Mouse (Mus musculus) activated CD4-positive, CD25-positive, alpha-beta regulatory T cell, adult 4 months (primary cell): ENCODE data around the gene Spata22. TPM values are rescaled to one million over a fixed set of nuclear protein-coding genes. Genes with fewer than 3 reads are reported as not detected.
A peak's percentile ranks its signal among the peaks of the same experiment; 100 is the strongest.
"Not testable (repeated sequence)": the region's sequence is repeated elsewhere in the genome, so short reads cannot be mapped to it uniquely, and the experiment has no call there.

Experiments used
- ATAC-seq: one replicate; pipeline ENCODE4 v1.8.0; 2017
- polyA plus RNA-seq, 2 experiments: library from polyadenylated mRNA; unstranded; fragments of 100-300 nt; shearing (Covaris generic); gene quantifications; one replicate each; pipeline ENCODE4 v1.2.1; 2017

The Spata22 gene
- not detected for polyA plus RNA-seq

DNA sequence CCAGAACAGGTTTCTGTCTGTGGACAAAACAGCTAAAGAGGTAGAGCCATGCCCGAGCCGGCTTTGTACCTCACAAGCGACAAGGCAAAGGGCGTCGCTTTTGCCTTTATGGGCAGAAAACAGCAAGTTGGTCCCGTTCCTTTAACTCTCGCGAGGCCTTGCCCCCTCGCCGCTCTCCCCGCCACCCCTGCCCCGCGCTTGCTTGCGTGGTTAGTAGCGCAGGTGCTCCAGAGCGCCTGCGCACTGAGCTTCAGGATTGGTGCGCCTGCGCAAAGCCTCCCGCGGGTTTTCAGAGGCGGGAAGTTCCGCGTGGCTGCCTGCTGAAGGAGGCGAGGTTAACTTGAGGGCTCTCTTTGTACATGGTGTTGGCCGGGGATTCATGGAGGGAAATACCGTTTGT lies at the start of gene Spata22, which contains the start of the genes Aspa and Gm49340:
Gene Spata22 (plus strand): TSS at position 300 of the 400 bp plus-strand sequence.
Gene Aspa (minus strand): TSS at position 155 of the 400 bp plus-strand sequence.
Gene Gm49340 (plus strand): TSS at position 300 of the 400 bp plus-strand sequence.
- no peak for ATAC-seq

DNA sequence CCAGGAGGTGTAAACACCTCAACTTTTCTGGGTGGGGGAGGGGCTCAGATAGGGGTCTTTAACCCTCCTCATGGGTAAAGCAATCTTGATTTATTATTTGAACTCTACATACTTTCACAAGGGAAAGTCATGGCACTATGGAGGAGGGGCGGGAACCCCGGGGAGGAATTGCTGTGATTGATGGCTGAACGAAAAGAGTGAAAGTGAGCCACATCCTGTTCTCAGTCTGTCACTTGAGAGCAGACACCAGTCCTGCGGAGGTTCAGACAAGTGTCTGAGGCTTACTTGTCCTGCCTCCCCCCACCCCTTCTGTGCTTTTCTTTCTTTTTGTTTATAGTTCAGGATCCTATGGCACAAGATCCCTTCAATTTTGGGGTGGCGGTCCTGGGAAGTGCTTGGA lies 48.8 kb upstream of the Spata22 start:
- ATAC-seq = no peak

DNA sequence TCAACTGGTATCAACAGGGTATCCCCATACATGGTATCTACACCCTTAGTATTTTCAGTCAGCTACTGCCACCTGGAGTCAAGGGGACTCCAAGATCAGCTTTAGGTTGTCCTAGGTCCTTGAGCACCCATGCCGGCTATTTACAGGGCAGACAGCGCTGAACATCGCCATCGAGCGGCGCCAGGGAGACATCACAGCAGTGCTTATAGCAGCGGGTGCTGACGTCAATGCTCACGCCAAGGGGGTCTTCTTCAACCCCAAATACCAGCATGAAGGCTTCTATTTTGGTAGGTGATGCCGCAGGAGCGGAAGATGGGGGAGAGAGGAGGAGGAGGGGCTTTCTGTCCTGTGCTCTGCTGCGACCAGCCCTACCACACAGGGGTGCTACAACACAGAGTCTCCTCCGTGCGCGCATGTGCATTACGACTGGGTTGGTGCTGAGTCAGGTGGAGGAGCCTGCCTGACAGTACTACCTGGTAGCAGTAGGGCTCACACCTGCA lies 48.0 kb upstream of the Spata22 start:
- peak; percentile 66 for ATAC-seq

DNA sequence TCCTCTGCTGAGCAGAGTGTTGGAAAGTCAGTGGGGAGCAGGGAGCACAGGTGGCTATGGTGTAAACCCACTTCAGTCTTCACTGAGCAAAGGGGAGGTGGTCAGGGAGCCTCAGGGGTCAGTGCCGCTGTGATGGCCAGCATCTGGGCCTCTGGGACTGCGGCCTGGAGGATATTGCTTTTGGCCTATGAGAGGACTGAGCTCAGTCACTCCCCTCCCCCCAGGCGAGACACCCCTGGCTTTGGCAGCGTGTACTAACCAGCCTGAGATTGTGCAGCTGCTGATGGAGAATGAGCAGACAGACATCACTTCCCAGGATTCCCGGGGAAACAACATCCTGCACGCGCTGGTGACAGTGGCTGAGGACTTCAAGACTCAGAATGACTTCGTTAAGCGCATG lies 46.2 kb upstream of the Spata22 start:
- no peak for ATAC-seq

DNA sequence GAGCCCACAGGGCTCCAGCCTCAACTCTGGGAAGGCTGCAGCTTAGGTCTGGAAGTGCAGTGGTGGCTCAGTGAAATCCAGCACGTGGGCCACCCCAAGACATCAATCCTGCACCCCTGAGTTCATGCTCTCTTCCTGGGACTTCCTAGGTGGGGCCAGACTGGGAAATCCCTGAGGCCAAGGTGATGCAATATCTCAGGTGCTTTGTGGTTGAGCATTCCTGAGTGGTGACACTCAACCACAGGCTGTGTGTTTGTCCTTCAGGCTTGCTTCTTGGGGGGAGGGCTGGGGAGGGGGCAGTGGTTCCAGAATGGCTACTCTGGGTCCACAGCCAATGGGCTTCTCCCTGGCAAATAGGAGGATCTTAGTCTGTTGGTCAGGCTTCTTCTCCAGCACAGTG lies 45.6 kb upstream of the Spata22 start:
- no peak for ATAC-seq

DNA sequence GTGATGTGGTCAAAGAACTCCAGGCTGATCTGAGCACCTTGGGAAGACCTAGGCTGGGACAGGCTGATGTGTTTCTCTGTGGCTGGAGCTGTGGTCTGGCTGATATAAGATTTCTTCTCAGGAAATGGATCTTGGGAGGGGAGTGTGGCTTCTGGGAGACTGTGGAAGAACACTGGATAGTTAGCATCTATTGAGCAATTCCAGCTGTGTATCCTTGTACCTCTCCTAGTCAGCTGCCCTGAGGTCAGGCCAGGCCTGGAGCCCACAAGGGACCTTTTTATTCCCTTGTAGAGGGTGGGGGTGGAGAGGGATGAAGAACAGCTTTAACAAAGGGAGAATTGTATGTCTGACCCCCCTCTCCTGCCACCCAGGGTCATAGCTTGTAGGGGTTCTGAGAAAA lies 45.2 kb upstream of the Spata22 start:
- no peak for ATAC-seq

DNA sequence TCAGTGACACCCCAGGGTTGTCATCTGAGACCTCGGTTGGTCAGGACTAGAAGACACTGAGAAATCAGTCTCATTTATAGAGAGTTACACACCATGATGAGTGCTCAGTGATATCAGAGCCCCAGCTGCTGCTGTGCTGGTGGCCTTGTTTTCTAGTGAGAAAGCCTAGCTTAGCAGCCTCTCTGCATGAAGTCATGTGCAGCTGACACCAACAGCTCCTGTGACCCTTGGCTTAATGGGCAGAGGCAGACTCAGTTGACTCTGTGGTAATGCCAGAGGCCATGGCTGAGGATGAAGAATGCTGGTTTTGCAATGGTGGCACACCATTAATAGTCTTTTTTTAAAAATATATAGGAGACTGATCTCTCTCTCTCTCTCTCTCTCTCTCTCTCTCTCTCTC lies 39.9 kb upstream of the Spata22 start:
- ATAC-seq = no peak

DNA sequence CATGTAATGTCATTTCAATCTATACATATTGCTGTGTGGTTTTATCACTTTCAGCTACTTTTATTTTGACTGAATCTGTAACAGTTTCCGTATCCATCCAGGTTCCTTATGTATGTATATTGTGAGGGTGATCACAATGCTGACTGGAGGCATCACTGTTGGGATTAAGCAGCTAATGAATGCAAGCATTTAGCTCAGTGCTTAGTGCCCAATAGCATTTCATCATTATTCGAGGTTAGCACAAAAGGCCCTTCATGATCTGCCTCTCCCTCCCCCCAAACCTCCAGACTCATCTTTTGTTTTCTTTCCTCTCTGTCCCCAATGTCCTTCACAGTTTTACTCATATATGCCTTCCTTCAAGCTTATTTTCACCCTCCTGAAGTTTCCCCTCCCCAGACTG lies 26.4 kb upstream of the Spata22 start:
- no peak for ATAC-seq

DNA sequence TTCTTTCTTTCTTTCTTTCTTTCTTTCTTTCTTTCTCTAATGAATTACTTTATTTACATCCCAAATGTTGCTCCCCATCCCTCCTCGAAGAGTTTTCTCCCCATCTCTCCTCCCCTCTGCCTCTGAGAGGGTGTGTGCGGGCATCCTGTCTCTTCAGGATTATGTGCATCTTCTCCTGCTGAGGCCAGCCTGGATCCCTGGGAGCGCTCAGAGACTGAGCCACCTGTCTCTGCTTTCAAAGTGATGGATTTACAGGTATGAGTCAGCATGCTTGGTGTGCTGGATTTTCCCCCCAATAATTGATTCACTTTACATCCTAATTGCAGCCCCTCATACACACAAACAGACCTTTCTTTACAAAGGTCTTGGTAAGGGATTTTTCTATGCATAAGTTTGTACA lies 13.6 kb upstream of the Spata22 start:
- no peak for ATAC-seq

DNA sequence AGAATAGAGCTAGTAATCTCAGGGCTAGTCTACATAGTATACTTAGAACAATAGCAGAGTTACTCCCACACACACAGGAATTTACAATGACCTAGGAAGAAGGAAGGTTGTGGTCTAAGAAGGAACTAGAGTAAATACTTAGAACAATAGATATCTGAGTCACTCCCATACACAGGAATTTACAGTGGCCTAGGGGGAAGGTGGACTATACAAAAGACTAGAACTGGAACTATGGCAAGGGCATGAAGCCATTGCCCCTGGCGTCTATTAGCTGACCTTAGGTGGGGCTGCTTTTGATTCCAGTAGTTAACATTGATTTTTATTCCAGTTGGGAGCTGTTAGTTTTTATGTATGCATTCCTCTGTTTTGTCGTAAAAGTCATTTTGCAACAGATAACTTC lies 11.0 kb upstream of the Spata22 start:
- ATAC-seq = not testable (repeated sequence)

DNA sequence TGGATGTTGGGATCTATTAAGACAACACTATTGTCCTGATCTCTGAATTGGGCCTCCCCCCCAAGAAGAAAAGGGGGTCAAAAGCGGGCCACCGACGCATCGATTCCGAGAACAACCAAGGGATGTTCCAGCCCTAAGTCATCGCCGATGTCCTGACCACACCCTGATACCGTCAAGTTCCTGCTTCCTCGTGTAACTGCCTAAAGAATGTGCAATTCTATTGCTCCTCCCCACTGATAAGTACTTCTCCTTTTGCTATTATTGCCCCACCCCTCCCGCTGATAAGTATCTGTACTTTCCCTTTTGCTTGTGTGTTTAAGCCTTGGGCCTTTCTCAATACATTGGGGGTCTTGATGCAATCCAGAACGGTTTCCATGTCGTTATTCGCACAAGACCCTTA lies 8.5 kb upstream of the Spata22 start:
- not testable (repeated sequence) for ATAC-seq

DNA sequence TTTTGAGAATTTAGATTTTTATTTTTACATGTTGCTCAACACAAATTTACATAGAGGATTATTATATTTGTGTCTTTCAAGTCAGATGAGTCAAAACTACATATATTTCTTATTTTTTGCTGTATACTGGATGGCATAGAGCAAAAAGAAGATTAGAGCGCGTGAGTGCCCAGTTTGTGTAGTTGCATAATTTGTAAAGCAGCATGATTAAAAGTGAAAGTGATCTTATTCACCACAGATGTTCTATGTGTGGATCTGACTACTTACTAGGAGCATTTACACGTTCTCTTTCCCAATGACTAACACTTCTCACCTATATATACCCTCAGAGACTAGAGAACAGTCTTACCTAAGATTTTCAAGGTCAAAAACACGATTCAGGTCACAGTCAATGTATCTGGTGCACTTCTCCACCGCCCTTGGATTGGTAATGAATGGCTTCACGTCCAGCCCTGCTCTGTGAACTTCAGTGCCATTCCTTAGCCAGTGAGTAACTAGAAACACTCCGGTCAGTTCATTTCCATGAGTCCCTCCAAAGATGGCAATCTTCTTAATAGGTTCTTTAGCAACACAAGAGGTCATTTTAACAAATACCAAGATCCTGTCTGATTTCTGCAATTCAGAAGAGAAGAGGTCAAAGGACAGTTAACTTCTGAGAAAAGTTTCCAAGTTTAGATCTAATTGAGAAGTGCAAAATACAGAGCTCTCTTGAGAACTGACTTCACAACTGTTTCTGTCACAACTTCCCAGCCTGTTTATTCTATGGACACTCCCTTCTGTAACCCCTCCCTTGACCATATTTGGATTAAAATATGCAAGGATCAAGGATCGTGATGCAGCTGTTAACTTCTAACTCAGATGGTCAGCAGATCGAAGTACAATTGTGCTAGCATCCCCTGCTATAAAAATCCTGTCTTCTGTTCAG lies 5.4 kb upstream of the Spata22 start:
- ATAC-seq = no peak

DNA sequence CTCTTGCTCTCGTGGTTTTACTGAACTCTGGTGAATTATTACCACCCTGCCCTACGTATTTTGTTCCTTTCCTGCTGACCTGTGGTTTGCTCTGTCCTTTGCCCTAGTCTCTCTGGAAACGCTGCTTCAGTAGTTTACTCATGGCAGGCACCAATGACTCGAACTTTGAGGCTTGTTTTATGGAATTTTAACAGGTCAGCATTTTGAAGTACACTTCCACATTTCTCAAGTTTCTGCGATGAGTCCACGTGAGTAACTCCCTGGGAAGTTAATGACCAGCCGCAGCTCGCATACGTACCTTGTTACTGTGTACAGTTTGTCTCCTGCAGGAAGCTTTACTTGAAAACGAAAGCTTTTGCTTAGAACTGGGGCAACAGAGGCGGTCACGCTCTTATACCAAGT lies 3.1 kb upstream of the Spata22 start:
- no peak for ATAC-seq

DNA sequence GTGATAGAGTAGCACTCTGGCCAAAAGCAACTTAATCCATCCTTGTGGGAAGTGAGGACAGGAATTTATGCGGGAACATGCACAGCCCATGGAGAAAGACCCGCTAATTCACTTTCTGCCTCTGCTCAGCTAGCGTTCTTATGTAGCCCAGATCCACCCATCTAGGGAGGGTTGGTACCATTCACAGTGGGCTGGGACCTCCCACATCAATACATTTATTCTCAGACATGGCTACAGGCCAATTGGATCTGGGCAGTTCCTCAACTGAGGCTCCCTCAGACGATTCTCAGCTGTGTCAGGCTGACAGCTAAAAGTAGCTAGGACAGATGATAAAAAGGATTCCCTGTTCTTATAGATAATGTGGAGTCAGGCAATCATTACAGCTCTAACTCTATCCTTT lies 2.2 kb upstream of the Spata22 start:
- no peak for ATAC-seq

DNA sequence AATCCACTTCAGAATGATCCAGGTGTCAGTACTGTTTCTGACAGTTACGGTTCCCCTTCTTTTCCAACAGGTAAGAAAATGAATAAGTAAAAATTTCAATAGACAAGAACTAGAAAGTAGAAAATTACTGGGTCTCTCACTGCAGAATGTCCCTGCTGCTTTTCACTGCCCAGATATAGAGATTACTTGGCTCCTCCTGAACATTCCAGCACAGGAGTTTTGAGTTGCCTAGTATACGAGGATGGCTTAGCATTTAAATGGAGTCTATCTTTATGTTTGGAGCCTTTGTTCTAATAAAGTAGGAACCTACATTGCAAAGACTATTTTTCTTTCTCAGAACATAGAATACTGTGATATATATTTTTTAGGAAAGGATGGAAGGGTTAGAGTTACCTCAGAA lies 3.8 kb downstream of the Spata22 start:
- no peak for ATAC-seq

DNA sequence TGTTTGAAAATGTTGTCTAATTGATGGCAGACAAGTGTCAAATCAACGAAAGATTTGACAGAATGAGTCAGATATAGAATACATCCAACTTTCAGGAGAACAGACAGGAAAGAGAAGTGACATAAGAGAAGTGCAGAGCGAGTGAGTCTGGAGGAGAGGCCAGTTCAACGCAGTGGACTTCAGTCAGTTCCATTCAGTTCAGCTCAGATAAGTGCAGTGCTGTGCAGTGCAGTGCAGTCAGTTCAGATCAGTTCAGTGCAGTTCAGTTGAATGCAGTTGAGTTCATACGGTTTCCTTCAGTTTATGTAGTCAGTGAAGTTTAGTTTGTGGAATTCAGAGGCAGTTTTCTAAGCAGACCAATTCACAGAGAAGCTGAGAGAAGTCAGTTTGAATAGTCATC lies 7.4 kb downstream of the Spata22 start:
- no peak for ATAC-seq

DNA sequence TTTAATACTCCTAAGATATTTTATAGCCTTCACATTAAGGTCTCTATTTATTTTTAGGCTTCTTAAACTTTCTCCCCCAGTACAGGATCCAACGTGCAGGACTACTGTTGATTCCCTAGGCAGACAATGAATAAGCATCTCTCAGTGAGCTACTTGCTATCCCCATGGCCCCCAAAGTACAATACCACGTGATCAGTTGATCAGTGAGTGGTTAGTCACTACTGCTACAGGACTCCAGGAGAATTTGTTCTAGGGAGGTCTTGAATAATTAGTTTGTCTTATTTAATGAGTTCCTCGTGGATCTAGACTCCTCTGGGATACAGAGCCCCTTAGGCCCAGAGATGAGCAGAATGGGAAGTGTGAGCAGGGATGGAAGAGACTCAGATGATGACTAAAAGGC lies 20.9 kb downstream of the Spata22 start, which contains the start of gene Olfr20:
Gene Olfr20 (plus strand): TSS at position 301 of the 400 bp plus-strand sequence.
- no peak for ATAC-seq

DNA sequence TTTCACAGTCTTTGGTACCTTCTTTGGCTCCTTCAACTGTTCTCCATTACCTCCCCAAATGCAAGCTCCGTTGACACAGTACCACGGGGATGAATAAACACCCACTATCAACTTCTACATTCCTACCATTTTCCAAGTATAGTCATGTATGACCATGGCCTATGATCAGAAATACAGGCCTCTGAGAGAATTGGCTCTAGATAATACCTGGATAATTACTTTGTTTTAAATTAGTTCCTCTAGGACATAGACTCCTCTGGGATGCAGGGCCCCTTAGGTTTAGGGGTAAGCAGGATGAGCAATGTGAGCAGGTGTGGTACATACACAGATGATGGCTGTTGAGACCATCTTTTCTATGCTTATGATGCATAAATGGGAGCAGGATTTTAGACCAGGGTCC lies 41.4 kb downstream of the Spata22 start, which contains the start of gene Olfr376:
Gene Olfr376 (plus strand): TSS at position 301 of the 400 bp plus-strand sequence.
- ATAC-seq = no peak

DNA sequence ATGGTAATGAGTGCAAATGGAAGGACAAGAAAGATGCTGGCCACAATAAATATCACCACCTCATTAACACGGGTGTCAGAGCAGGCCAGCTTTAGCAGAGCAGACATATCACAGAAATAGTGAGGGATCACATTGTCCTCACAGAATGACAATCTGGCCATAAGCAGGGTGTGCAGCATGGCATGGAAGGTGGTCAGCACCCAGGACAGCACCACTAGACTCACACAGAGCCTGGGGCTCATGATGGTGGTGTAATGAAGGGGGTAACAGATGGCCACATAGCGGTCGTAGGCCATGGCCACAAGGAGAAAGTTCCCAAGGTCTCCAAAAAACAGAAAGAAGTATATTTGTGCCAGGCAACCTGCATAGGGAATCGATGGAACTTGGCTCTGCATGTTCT lies 65.8 kb downstream of the Spata22 start:
- ATAC-seq = no peak

Other genes with a start within 250 kb of the Spata22 start
- gene Itgae, start 239.2 kb upstream of the Spata22 start, polyA plus RNA-seq = 100 to 1,000 TPM in 1 of 2 experiments, 10 to 100 TPM in 1; 94.7 to 118 TPM
- gene Haspin, start 191.4 kb upstream of the Spata22 start, polyA plus RNA-seq = 1 to 10 TPM; 8.6 to 8.7 TPM
- gene P2rx5, start 169.3 kb upstream of the Spata22 start, polyA plus RNA-seq = under 1 TPM in 1 of 2 experiments, not detected in 1; 0.19 TPM
- 10 to 100 TPM; 50.2 to 65.2 TPM for gene Emc6, start 152.7 kb upstream of the Spata22 start, polyA plus RNA-seq
- 10 to 100 TPM; 20.6 to 28.4 TPM for gene Tax1bp3, start 152.7 kb upstream of the Spata22 start, polyA plus RNA-seq
- 1 to 10 TPM; 8.6 to 8.9 TPM for gene Ctns, start 130.7 kb upstream of the Spata22 start, polyA plus RNA-seq
- gene Shpk, start 130.3 kb upstream of the Spata22 start, polyA plus RNA-seq = 1 to 10 TPM; 2.7 to 2.8 TPM
- not detected for gene Trpv1, start 95.4 kb upstream of the Spata22 start, polyA plus RNA-seq
- gene Trpv3, start 62.4 kb upstream of the Spata22 start, polyA plus RNA-seq = under 1 TPM in 1 of 2 experiments, not detected in 1; 0.09 TPM
- gene Aspa, start 145 bp upstream of the Spata22 start, polyA plus RNA-seq = under 1 TPM in 1 of 2 experiments, not detected in 1; 0.08 TPM
- not detected for gene Gm49340, start within 50 bp of the Spata22 start, polyA plus RNA-seq
- gene Olfr20, start 21.0 kb downstream of the Spata22 start, polyA plus RNA-seq = not detected
- gene Olfr376, start 41.5 kb downstream of the Spata22 start, polyA plus RNA-seq = not detected
- not detected for gene Olfr1, start 69.9 kb downstream of the Spata22 start, polyA plus RNA-seq
- gene Olfr378, start 98.7 kb downstream of the Spata22 start, polyA plus RNA-seq = not detected
- gene Olfr380, start 127.8 kb downstream of the Spata22 start, polyA plus RNA-seq = not detected
- gene Olfr381, start 161.9 kb downstream of the Spata22 start, polyA plus RNA-seq = not detected
- not detected for gene Olfr382, start 187.5 kb downstream of the Spata22 start, polyA plus RNA-seq